Comparison of ENCODE assay signal across 10 mouse cellular contexts in the genomic region with DNA sequence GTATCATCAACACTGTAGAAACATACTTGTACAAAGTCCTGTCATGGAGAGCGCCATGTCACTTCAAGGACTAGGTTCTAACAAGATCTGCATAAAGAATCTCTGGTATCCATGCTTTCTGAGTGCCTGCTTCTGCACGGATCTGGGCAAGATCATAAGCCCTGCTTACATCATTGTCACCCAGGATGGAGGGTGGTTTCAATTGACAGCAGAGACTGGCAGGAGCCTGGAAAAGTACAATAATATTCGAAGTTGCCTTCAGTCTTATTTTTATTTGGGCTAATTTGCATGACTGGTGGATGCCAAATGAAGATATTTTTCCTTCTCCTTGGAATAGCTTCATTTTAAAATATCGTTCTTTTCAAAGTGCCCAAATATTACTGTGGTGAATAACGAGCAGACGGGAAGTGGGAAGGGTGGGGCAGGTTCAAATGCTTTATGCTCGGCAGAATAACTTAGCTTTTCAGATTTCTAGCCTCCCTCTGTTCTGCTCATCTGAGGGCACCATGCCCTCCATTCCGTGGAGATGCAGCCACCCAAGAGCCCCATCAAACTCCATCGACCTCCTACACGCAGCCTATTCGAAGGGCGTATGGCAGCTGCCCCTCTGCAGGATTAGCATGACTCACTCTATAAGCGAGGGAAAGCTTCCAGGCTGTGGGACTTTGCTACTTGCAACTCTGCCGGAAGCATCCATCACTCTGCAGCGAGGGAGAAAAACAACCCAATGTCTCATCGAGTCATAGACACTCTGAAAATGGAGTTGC.
DNase-seq lines count a peak whose midpoint lies in the region; ATAC-seq and TF ChIP-seq lines count a peak whose summit lies in the region.
"Had no signal": no experiment of that assay in that cellular context is flagged by ENCODE, and none has a peak within 500 bp of the region (broad histone marks: within the 10 kb centered on the region; RNA-seq: fewer than 3 reads in every experiment).

No protein-coding gene starts in this region.

- H3K4me2 ChIP-seq in stomach, postnatal 0 days (replicated peaks; ENCODE audit: low read depth) = no peak overlapping the region

- no peaks in the 10 kb centered on the region for H3K36me3 ChIP-seq in stomach, postnatal 0 days (ENCODE audit: control insufficient read depth, insufficient read depth, low read length)
- no peaks in the 10 kb centered on the region for H3K36me3 ChIP-seq in thymus, adult 2 months (ENCODE audit: control insufficient read depth, insufficient read depth, low read length)

- WGBS in stomach, postnatal 0 days = 52% methylated on average over 16 of the region's 16 CpGs
- WGBS in thymus, adult 2 months = 87% methylated on average over 16 of the region's 16 CpGs

- H3K4me3 ChIP-seq in gastrocnemius, adult 2 months = no peak overlapping the region
- H3K4me3 ChIP-seq in stomach, postnatal 0 days (ENCODE audit: low read depth, low read length) = no peak overlapping the region
- H3K4me3 ChIP-seq in thymus, adult 2 months (ENCODE audit: control insufficient read depth, insufficient read depth, low read length) = no peak overlapping the region

- H3K27ac ChIP-seq in gastrocnemius, adult 2 months = peak overlapping the region; percentile 62
- H3K27ac ChIP-seq in stomach, postnatal 0 days (replicated peaks) = peak overlapping the region; percentile 19
- no peak overlapping the region for H3K27ac ChIP-seq in thymus, adult 2 months (ENCODE audit: control insufficient read depth, insufficient read depth, low read length)

- H3K9me3 ChIP-seq in stomach, postnatal 0 days (ENCODE audit: control insufficient read depth, low read length) = no peaks in the 10 kb centered on the region

- no peaks in the 10 kb centered on the region for H3K27me3 ChIP-seq in stomach, postnatal 0 days (ENCODE audit: control insufficient read depth, insufficient read depth, low read length)
- H3K27me3 ChIP-seq in thymus, adult 2 months (ENCODE audit: control insufficient read depth, insufficient read depth, low read length) = no peaks in the 10 kb centered on the region

- no peak for TF ChIP-seq EP300 in stomach, postnatal 0 days (optimal IDR thresholded peaks at IDR 0.05)

- no peak for TF ChIP-seq POLR2A in thymus, adult 2 months (IDR thresholded peaks at IDR 0.05; ENCODE audit: control insufficient read depth, extremely low read depth, insufficient read depth, low read length, poor library complexity)

- no peak for DNase-seq in gastrocnemius, adult 2 months
- DNase-seq in gastrocnemius, postnatal 10 days = no peak
- DNase-seq in lung, postnatal 10 days = peak; percentile 20
- no peak for DNase-seq in lung, postnatal 25 days (ENCODE audit: low spot score)
- peak; percentile 66 to 78 for DNase-seq in layer of hippocampus, postnatal 14 days (ENCODE audit: low spot score in 2 of 2)
- DNase-seq in stomach, postnatal 0 days (ENCODE audit: low spot score) = peak; percentile 16
- DNase-seq in thymus, adult 2 months = no peak
- no peak for DNase-seq in kidney, postnatal 14 days
- DNase-seq: liver had no signal

- no peak for TF ChIP-seq CTCF in gastrocnemius, adult 2 months (IDR thresholded peaks at IDR 0.05)
- TF ChIP-seq CTCF in stomach, postnatal 0 days (IDR thresholded peaks at IDR 0.05; ENCODE audit: low read depth) = no peak
- no peak for TF ChIP-seq CTCF in thymus, adult 2 months (IDR thresholded peaks at IDR 0.05; ENCODE audit: borderline replicate concordance, control insufficient read depth, extremely low read depth, insufficient read depth, low read length, poor library complexity)

- intact Hi-C loops in gastrocnemius, adult 2 months (cut with DNase I) = no loop called here

- no peak overlapping the region for H3K9ac ChIP-seq in stomach, postnatal 0 days (ENCODE audit: low read length)

- no peak for ATAC-seq in stomach, postnatal 0 days (ENCODE audit: low FRiP score, low TSS enrichment)
- ATAC-seq: intestine, embryonic 16.5 days had no signal

- no peaks in the 10 kb centered on the region for H3K4me1 ChIP-seq in stomach, postnatal 0 days (replicated peaks; ENCODE audit: control insufficient read depth, insufficient read depth)
- H3K4me1 ChIP-seq in thymus, adult 2 months (replicated peaks; ENCODE audit: control insufficient read depth, insufficient read depth, low read length) = no peaks in the 10 kb centered on the region

Comparison
In these comparisons a context has a peak if more than half of its experiments do, and no peak if none do; other contexts are left out.
1. DNase-seq: peak in lung, postnatal 10 days (single experiment), layer of hippocampus, postnatal 14 days (2 of 2) and stomach, postnatal 0 days (single experiment); none in gastrocnemius, adult 2 months (single experiment), gastrocnemius, postnatal 10 days (single experiment), lung, postnatal 25 days (single experiment), thymus, adult 2 months (single experiment) and kidney, postnatal 14 days (single experiment).